Mouse (Mus musculus) hindbrain, embryonic 12.5 days (tissue): ENCODE measurements around the gene Serpina3f. TPM values are rescaled to one million over a fixed set of nuclear protein-coding genes. Genes with fewer than 3 reads are reported as not detected.

Experiments
- ATAC-seq: fragments of 200-750 bp; cut with Nextera tagmentation; 2 replicates; pipeline ENCODE4 v1.8.0; 2017; ENCODE audit warnings: moderate TSS enrichment; ENCODE audit not compliant: low FRiP score
- H3K27ac ChIP-seq: fragments of 300-500 bp; sonication (generic); 2 replicates; pipeline ENCODE4 v1.5.1; 2016; ENCODE audit warnings: mild to moderate bottlenecking
- H3K27me3 ChIP-seq: fragments of 300-500 bp; sonication (generic); 2 replicates; pipeline ENCODE4 v1.6.1; 2016; ENCODE audit warnings: mild to moderate bottlenecking
- H3K36me3 ChIP-seq: fragments of 300-500 bp; sonication (generic); 2 replicates; pipeline ENCODE4 v1.6.1; 2016; ENCODE audit warnings: mild to moderate bottlenecking
- H3K4me1 ChIP-seq: fragments of 300-500 bp; sonication (generic); 2 replicates; pipeline ENCODE4 v1.6.1; 2016
- H3K4me2 ChIP-seq: fragments of 300-500 bp; sonication (generic); replicated peaks from 2 replicates; pipeline ENCODE4 v1.6.1; 2016; ENCODE audit warnings: mild to moderate bottlenecking
- H3K4me3 ChIP-seq: fragments of 300-500 bp; sonication (generic); 2 replicates; pipeline ENCODE4 v1.5.1; 2016; ENCODE audit warnings: mild to moderate bottlenecking
- H3K9ac ChIP-seq: fragments of 300-500 bp; sonication (generic); 2 replicates; pipeline ENCODE4 v1.6.1; 2016; ENCODE audit warnings: mild to moderate bottlenecking, moderate library complexity
- H3K9me3 ChIP-seq: fragments of 300-500 bp; sonication (generic); replicated peaks from 2 replicates; pipeline ENCODE4 v1.6.1; 2016; ENCODE audit warnings: mild to moderate bottlenecking
- WGBS: fragments of 180-500 bp; shearing (Covaris S2); methylation state at CpG from one replicate; pipeline ENCODE4 v1.1.7; 2016; 5-methylcytosine and 5-hydroxymethylcytosine counted together
- polyA plus RNA-seq: library from polyadenylated mRNA; unstranded; fragments of >200 nt; fragmentation: Nextera tagmentation; extraction: Ambion mirVana; gene quantifications from 2 replicates; pipeline ENCODE4 v1.2.1, GENCODE M21; 2016

Serpina3f gene
- polyA plus RNA-seq = 0.14 and 0.34 TPM in 2 replicates

DNA sequence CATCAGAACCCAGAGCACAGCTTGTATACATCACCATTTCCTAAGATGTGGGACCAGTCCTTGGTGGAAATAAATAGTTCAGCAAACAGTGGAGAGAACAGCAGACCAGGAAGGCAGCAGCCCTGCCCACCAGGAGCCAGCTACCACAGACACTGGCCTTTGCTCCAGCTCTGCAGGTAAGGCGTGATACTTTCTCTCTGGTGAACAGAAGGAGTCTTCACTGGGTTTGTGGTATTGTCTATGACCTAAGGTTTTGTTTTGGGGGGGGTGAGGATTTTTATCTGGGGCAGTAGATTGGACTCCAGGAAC lies at the start of gene Serpina3f:
Serpina3f (plus strand) TSS at position 100 of the 309 bp plus-strand sequence.
- H3K4me1 ChIP-seq = no peaks in the 10 kb centered on the region
- H3K27ac ChIP-seq = no peak within 1 kb of the TSS
- H3K36me3 ChIP-seq = no peaks in the 10 kb centered on the region
- no peak within 1 kb of the TSS for H3K9ac ChIP-seq
- H3K4me3 ChIP-seq = no peak within 1 kb of the TSS
- no peak for ATAC-seq
- no peaks in the 10 kb centered on the region for H3K9me3 ChIP-seq
- 62% methylated on average over 1 of the region's 1 CpGs for WGBS
- H3K27me3 ChIP-seq = no peaks in the 10 kb centered on the region
- no peak within 1 kb of the TSS for H3K4me2 ChIP-seq

DNA sequence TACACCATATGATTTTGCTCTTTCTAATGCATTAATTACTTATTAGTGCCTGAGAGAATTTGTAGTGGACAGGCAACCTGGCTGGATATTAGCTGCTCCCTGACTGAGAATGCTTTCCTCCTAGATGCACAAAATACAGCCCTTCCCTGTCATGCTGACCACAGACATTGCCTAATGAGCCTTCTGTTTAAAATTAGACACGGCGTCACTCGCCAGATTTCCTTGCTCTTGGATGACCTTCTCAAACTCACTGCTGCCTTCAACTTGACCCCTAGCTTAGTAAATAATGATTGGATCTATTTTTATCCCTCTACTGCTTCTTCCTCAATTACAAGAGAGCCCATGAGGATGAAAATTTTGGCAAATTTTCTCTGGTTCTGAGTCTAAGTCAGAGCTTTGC lies 39.6 kb upstream of the Serpina3f start:
- Histone ChIP-seq H3K27me3 (no peaks in the 10 kb centered on the region), H3K9me3 (no peaks in the 10 kb centered on the region), H3K4me3 (no peak overlapping the region), H3K36me3 (no peaks in the 10 kb centered on the region), H3K9ac (no peak overlapping the region), H3K27ac (no peak overlapping the region), H3K4me1 (no peaks in the 10 kb centered on the region), H3K4me2 (no peak overlapping the region)
- no peak for ATAC-seq
- 89% methylated on average over 3 of the region's 3 CpGs for WGBS

DNA sequence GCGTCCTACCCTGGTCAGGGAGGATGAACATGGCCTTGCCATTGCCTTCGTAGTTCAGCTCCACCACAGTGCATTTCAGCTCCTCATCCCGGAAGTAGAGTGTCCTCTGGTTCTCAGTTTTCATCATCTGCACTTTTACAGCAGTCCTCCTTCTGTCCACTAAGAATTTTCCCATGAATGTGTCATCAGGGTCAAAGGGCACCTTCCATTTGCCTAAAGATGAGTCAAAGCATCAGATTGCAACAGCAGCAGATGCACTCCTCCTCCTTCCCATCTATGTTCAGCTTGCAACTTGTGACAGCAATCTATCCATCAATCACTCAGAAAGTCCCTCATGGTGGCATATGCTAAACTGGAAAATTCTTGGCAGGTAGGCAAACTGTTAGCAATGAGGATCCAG lies 38.7 kb upstream of the Serpina3f start:
- H3K27me3 ChIP-seq = no peaks in the 10 kb centered on the region
- no peak overlapping the region for H3K27ac ChIP-seq
- no peaks in the 10 kb centered on the region for H3K36me3 ChIP-seq
- WGBS = 76% methylated on average over 3 of the region's 3 CpGs
- no peak for ATAC-seq
- H3K9me3 ChIP-seq = no peaks in the 10 kb centered on the region
- no peak overlapping the region for H3K4me3 ChIP-seq
- no peak overlapping the region for H3K9ac ChIP-seq
- no peaks in the 10 kb centered on the region for H3K4me1 ChIP-seq
- H3K4me2 ChIP-seq = no peak overlapping the region

DNA sequence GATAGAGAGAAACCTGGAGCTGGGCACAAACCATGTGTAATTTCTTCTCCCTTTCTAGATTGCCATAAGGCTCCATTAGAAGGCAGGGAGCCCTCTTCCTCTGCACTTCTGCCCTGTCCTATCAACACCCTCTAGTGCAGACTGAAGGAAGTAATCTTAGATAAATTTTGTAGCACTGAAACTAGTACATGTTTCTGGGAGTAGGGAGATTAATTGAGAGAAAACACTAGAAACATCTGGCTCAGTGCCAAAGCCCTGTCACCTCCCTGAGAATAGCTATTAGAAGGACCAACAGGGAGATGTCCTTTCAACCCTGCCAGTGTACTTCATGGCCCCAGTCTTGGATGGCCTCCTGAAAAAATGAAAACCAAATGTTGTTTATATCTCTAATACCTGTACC lies 35.8 kb upstream of the Serpina3f start:
- H3K4me2 ChIP-seq = no peak overlapping the region
- no peak overlapping the region for H3K27ac ChIP-seq
- no peaks in the 10 kb centered on the region for H3K9me3 ChIP-seq
- ATAC-seq = no peak
- H3K4me3 ChIP-seq = no peak overlapping the region
- no peaks in the 10 kb centered on the region for H3K4me1 ChIP-seq
- no peak overlapping the region for H3K9ac ChIP-seq
- H3K27me3 ChIP-seq = no peaks in the 10 kb centered on the region
- no peaks in the 10 kb centered on the region for H3K36me3 ChIP-seq

DNA sequence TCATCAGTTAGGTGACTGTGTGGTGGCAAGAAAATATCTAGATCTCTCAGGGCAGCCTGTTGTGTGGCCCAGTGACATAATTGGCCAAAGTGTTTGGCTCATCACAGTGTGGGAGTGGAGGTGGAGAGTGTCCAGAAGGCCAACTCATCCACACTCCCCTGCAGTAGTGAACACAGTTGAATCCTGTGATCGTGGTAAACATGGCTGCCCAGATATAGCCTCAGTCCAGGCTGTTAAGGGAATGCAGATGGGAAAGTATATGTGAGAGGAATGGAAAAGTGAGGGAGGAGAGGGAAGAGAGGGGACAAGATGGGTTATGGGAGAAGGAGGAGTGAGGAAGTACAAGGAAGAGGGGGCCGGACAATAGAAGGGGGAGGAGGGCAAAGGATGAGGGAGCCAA lies 35.4 kb upstream of the Serpina3f start:
- no peaks in the 10 kb centered on the region for H3K36me3 ChIP-seq
- no peak overlapping the region for H3K9ac ChIP-seq
- no peak overlapping the region for H3K4me2 ChIP-seq
- H3K27me3 ChIP-seq = no peaks in the 10 kb centered on the region
- ATAC-seq = no peak
- H3K4me3 ChIP-seq = no peak overlapping the region
- H3K4me1 ChIP-seq = no peaks in the 10 kb centered on the region
- H3K27ac ChIP-seq = no peak overlapping the region
- 89% methylated on average over 2 of the region's 2 CpGs for WGBS
- no peaks in the 10 kb centered on the region for H3K9me3 ChIP-seq

DNA sequence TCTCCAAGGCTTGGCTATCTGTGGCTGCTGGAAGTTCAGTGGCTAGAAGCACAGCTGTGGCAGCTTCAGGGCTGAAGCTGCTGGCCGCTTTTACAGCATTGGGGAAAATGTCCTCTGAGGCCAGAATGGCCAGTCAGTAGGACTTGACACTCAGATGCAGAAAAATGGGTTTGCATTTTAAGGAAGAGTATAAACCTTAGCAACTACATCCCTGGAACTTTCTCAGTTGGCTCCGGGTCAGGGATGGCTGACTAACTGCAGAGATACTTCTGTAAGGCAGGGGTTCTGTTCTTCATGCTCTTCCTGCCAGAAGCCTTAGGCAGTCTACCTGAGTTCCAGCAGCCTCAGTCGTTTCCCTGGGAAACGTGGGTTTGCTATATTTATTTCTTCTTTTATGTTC lies 29.3 kb upstream of the Serpina3f start:
- H3K9ac ChIP-seq = no peak overlapping the region
- H3K27me3 ChIP-seq = no peaks in the 10 kb centered on the region
- WGBS = 84% methylated on average over 4 of the region's 4 CpGs
- H3K9me3 ChIP-seq = no peaks in the 10 kb centered on the region
- H3K4me2 ChIP-seq = no peak overlapping the region
- H3K4me1 ChIP-seq = no peaks in the 10 kb centered on the region
- no peak overlapping the region for H3K4me3 ChIP-seq
- ATAC-seq = no peak
- no peaks in the 10 kb centered on the region for H3K36me3 ChIP-seq
- H3K27ac ChIP-seq = no peak overlapping the region

DNA sequence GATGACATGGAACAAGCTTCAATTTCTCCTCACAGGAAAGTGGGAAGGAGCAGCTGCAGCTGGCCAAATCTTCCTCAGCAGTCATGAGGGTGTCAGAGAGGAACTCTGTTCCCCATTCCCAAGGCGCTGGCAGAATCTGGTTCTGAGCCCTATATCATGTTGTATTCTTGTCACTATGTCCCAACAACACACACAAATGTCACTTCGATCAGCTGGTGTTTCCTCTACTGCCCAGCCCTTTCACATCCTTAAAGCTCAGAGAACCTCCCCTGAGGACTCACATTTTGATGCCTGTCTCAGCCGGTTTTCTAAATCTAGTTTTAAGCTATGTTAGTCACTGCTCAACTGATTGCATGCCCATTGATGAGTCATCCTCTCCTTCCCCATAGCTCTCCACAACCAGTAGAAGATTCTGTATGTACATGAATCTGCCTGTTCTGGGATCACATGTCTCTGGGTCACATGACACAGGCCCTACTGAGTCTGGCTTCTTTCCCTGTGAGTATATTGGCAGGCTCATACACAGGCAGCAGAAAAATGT lies 28.2 kb upstream of the Serpina3f start:
- no peak overlapping the region for H3K4me2 ChIP-seq
- no peak overlapping the region for H3K9ac ChIP-seq
- no peaks in the 10 kb centered on the region for H3K36me3 ChIP-seq
- no peaks in the 10 kb centered on the region for H3K27me3 ChIP-seq
- no peaks in the 10 kb centered on the region for H3K9me3 ChIP-seq
- WGBS = 87% methylated on average over 3 of the region's 3 CpGs
- H3K4me3 ChIP-seq = no peak overlapping the region
- no peak for ATAC-seq
- no peak overlapping the region for H3K27ac ChIP-seq
- H3K4me1 ChIP-seq = no peaks in the 10 kb centered on the region

DNA sequence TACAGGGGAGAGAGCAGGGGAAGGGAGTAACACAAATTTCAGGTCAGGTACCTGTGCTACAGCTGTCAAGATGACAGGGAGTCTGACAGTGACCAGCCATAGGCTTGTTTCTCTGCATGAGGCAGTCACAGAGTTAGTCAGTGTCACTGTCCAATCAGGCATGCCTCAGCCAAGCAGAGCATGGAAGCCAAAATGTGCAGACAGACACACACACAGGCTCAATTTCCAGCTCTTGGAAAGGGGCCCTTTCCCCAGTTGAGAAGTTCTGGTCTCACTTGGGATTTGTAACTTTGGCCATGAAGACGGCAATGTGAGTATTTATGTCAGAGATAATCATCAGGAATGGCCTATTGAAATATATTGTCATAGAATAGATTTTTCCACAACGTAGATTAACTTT lies 25.1 kb upstream of the Serpina3f start:
- Histone ChIP-seq H3K36me3 (no peaks in the 10 kb centered on the region), H3K27ac (no peak overlapping the region), H3K9me3 (no peaks in the 10 kb centered on the region), H3K4me3 (no peak overlapping the region), H3K4me1 (no peaks in the 10 kb centered on the region), H3K27me3 (no peaks in the 10 kb centered on the region), H3K4me2 (no peak overlapping the region), H3K9ac (no peak overlapping the region)
- ATAC-seq = no peak
- WGBS = 85% methylated on average over 2 of the region's 2 CpGs

DNA sequence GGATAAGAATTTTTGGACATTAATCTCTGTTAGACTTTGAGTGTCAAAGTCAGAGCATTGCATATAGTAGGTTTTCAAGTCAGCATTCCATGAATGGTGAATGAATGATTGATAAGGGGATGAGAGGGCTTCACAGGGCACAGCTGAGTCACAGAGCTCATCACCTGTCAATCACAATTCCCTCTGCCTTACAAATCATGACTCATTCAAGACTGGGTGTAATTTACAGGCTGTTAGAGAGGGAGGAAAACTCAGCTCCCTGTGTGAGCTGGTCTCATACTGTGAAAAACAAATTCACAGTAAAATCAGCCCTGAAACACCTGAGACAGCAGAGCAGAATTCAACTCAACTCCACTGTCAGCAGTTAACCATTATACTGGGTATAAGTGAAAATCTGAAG lies 23.5 kb upstream of the Serpina3f start:
- H3K4me3 ChIP-seq = no peak overlapping the region
- no peak overlapping the region for H3K4me2 ChIP-seq
- H3K4me1 ChIP-seq = no peaks in the 10 kb centered on the region
- H3K9ac ChIP-seq = no peak overlapping the region
- no peak overlapping the region for H3K27ac ChIP-seq
- no peaks in the 10 kb centered on the region for H3K9me3 ChIP-seq
- no peak for ATAC-seq
- H3K27me3 ChIP-seq = no peaks in the 10 kb centered on the region
- H3K36me3 ChIP-seq = no peaks in the 10 kb centered on the region

DNA sequence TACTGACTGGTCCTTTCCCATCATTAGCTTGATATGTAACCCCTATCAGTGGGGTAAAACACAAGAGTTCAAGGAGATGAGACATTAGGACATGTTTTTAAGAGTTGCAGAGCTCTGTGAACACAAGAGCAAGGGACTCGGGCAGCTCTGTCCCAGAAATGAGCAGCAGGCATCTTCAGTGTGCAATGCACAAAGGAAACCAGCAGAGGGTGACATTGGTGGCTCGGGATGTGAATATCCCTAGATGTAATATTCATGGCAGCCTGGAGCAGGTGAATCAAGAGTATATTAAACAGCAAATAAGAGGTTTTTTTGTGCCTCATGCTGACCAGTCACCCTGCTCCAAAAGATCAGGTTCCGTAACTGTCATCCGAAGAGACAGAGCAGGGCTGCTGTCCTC lies 5.2 kb upstream of the Serpina3f start:
- ATAC-seq = no peak
- 83% methylated on average over 4 of the region's 4 CpGs for WGBS
- H3K9ac ChIP-seq = no peak overlapping the region
- H3K27ac ChIP-seq = no peak overlapping the region
- H3K4me3 ChIP-seq = no peak overlapping the region
- no peaks in the 10 kb centered on the region for H3K27me3 ChIP-seq
- no peaks in the 10 kb centered on the region for H3K36me3 ChIP-seq
- no peaks in the 10 kb centered on the region for H3K4me1 ChIP-seq
- no peaks in the 10 kb centered on the region for H3K9me3 ChIP-seq
- no peak overlapping the region for H3K4me2 ChIP-seq

DNA sequence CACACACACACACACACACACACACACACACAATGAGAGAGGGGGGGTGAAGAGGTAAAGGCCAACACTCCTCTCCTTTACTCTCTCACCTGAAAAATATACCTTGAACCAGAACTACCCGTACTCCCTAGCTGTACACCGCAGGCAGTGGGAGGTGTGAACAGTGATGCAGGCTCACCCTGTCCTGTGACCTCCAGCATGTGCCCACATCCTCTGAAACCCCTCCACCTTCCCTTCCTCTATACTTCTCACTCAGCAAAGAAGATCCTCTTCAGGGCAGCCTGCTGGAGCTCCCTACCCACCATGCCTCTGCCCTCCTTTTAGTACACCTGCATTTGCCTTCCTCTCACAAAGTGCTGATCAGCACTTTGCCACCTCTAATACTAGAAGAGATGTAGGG lies 4.5 kb upstream of the Serpina3f start:
- no peak for ATAC-seq
- 97% methylated on average over 2 of the region's 2 CpGs for WGBS

DNA sequence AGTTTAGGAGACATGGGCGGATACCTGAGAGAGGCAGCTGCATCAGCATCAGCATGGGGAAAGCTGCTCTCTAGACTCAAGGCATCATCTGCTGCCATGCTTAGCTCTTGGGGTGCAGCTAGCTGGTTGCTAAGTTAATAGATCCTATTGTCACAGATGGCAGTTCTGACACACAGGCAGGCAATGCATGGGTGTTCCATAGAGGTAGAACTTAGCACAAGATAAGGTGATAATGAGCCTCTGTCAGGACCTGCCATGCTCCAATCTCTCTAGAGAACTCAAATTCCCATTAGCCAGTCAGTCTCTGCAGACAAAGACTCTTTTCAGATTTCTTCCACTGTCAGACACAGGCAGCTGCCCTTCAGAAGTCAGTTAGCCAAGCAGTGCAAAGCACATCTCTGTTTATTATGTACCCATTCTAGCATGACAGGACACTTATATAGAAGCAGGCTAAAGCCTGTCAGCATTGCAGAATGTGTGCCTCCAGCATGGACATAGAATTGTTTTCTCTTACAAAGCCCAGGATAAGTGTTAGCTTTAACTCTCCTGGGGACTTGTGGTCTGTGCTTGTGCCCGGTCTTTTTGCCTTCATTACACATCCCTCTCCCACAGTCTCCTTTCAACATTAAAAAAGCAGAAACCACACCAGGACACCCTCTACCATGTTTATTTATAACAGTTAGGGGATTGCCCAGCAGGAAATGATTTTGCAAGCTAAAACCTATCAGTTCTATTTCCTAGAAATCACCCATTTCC lies 477 bp upstream of the Serpina3f start:
- ATAC-seq = peak; percentile 32; the same call in 1 of the 2 replicates
- H3K4me2 ChIP-seq = no peak overlapping the region
- 60% methylated on average over 2 of the region's 2 CpGs for WGBS
- H3K4me1 ChIP-seq = no peaks in the 10 kb centered on the region
- H3K27me3 ChIP-seq = no peaks in the 10 kb centered on the region
- H3K36me3 ChIP-seq = no peaks in the 10 kb centered on the region
- no peak overlapping the region for H3K9ac ChIP-seq
- no peaks in the 10 kb centered on the region for H3K9me3 ChIP-seq
- no peak overlapping the region for H3K4me3 ChIP-seq
- no peak overlapping the region for H3K27ac ChIP-seq

More for the DNA sequence above, 4.5 kb upstream of the Serpina3f start:
- Histone ChIP-seq H3K4me2 (no peak overlapping the region), H3K27me3 (no peaks in the 10 kb centered on the region), H3K27ac (no peak overlapping the region), H3K9ac (no peak overlapping the region), H3K9me3 (no peaks in the 10 kb centered on the region), H3K4me3 (no peak overlapping the region), H3K4me1 (no peaks in the 10 kb centered on the region), H3K36me3 (no peaks in the 10 kb centered on the region)

DNA sequence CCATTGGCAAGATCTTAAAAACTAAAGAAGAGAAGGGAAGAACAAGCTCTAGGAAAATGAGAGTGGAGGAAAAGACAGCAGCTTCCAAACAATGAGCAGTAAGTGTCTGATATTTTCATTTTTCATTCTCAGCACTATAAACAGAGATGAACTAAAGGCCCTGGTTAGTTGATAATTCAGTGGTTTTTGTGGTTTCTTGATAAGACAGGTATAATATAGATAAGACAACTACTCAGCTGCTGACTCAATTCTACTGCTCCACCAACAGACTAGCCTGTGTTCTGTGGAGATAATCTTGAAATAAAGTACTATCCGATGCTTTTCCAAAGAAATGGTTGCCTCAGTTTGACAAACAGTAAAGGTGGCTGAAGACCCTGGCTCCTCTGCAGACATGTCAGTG lies 905 bp downstream of the Serpina3f start:
- Histone ChIP-seq H3K4me2 (no peak overlapping the region), H3K4me1 (no peaks in the 10 kb centered on the region), H3K27me3 (no peaks in the 10 kb centered on the region), H3K4me3 (no peak overlapping the region), H3K9ac (no peak overlapping the region), H3K9me3 (no peaks in the 10 kb centered on the region), H3K36me3 (no peaks in the 10 kb centered on the region), H3K27ac (no peak overlapping the region)
- 95% methylated on average over 1 of the region's 1 CpGs for WGBS
- no peak for ATAC-seq
